8 mouse cellular contexts compared by ENCODE assay signal in the genomic region with DNA sequence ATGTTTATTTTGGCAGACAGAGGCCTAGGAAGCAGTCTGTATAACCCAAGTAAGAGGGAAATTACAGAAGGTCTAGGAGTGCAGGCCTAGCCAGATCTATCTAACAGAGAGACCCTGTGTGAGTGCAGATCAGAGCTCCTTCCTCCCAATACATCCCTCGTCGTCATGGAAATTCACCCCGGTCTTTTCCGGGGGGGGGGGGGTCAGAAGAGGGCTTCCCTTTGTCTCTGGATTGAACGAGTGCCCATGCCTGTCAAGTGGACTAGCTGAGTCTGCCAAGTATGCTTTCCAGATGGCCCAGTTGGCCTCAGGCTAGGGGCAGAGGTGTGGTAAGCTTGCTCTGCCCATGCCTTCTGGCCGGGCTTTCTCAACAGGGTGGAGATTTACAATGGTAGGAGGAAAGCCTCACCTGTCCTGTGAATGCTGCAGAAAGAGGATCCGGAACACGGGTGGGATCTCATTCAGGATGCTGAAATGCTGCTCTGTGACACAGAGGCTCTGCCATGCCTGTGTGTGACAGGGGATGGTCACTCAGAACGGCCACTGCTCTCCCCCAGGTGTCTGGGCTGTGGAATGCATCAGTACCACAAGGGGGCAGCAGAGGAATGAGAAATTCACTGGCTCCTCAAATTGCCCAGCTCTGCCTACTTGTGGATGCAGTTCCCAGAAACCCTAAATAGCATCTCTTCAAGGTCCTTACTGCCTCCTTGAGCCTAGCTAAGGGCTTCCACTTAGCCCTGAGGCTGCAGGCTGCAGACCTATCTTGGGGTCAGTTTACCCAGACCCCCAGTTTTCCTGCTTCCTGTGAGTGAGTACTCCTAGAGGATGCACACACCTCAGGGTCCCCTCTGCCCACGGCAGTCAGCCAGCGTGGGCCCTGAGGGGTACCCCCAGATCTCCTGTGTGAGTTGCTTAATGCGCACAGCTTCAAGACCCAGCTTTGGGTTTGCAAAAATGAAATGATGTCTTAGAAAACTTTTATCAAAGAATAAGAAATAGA. TPM values are rescaled to one million over a fixed set of nuclear protein-coding genes. Genes with fewer than 3 reads are reported as not detected.
DNase-seq lines count a peak whose midpoint lies in the region; ATAC-seq and TF ChIP-seq lines count a peak whose summit lies in the region.

No protein-coding gene starts in this region.

- 26% methylated on average over 12 of the region's 12 CpGs for WGBS in cerebellum, adult 2 months
- 58% methylated on average over 12 of the region's 12 CpGs for WGBS in intestine, postnatal 0 days
- 38% methylated on average over 12 of the region's 12 CpGs for WGBS in midbrain, embryonic 15.5 days
- WGBS in stomach, embryonic 14.5 days = 56% methylated on average over 12 of the region's 12 CpGs

- TF ChIP-seq CTCF in cerebellum, adult 2 months (IDR thresholded peaks at IDR 0.05; ENCODE audit: borderline replicate concordance, insufficient read depth, low read depth, low read length) = peak; percentile 88
- peak; percentile 86 for TF ChIP-seq CTCF in intestine, postnatal 0 days (IDR thresholded peaks at IDR 0.05; ENCODE audit: low read depth)

- H3K9ac ChIP-seq in intestine, postnatal 0 days (ENCODE audit: low read depth, low read length) = no peak overlapping the region
- H3K9ac ChIP-seq in midbrain, embryonic 15.5 days = no peak overlapping the region
- H3K9ac ChIP-seq in stomach, embryonic 14.5 days (replicated peaks; ENCODE audit: low read depth, low read length) = no peak overlapping the region

- H3K27ac ChIP-seq in cerebellum, adult 2 months (ENCODE audit: insufficient read depth, low read length) = no peak overlapping the region
- no peak overlapping the region for H3K27ac ChIP-seq in intestine, postnatal 0 days (ENCODE audit: low read depth, low read length)
- H3K27ac ChIP-seq in midbrain, embryonic 15.5 days = no peak overlapping the region
- H3K27ac ChIP-seq in stomach, embryonic 14.5 days (ENCODE audit: low read length) = no peak overlapping the region

- TF ChIP-seq POLR2A in cerebellum, adult 2 months (IDR thresholded peaks at IDR 0.05; ENCODE audit: borderline replicate concordance, insufficient read depth, low read length) = no peak

- DNase-seq in heart, adult 8-10 months (ENCODE audit: low spot score) = peak; percentile 47
- DNase-seq in heart, adult 11 months = no peak
- DNase-seq in cerebellum, adult 2 months = peak; percentile 65 to 75
- peak; percentile 70 for DNase-seq in left cerebral cortex, postnatal 36 days (ENCODE audit: low spot score in 2 of 2)

- H3K27me3 ChIP-seq in cerebellum, adult 2 months (ENCODE audit: control insufficient read depth, insufficient read depth, low read length) = no peaks in the 10 kb centered on the region
- no peaks in the 10 kb centered on the region; the same call in 1 of the 2 replicates for H3K27me3 ChIP-seq in intestine, postnatal 0 days (replicated peaks; ENCODE audit: control insufficient read depth, insufficient read depth, low read length)
- no peaks in the 10 kb centered on the region for H3K27me3 ChIP-seq in midbrain, embryonic 15.5 days (replicated peaks)
- H3K27me3 ChIP-seq in stomach, embryonic 14.5 days (ENCODE audit: control insufficient read depth, insufficient read depth, low read length) = no peaks in the 10 kb centered on the region

- intact Hi-C loops in left cerebral cortex, postnatal 36 days (cut with DNase I) = no loop called here

- no peak overlapping the region for H3K4me3 ChIP-seq in cerebellum, adult 2 months (replicated peaks; ENCODE audit: insufficient read depth, low read depth, low read length)
- no peak overlapping the region for H3K4me3 ChIP-seq in intestine, postnatal 0 days (ENCODE audit: low read depth, low read length)
- H3K4me3 ChIP-seq in midbrain, embryonic 15.5 days = no peak overlapping the region
- H3K4me3 ChIP-seq in stomach, embryonic 14.5 days (ENCODE audit: low read depth, low read length) = no peak overlapping the region

- H3K36me3 ChIP-seq in intestine, postnatal 0 days (ENCODE audit: control insufficient read depth, insufficient read depth) = no peaks in the 10 kb centered on the region
- H3K36me3 ChIP-seq in midbrain, embryonic 15.5 days (replicated peaks) = no peaks in the 10 kb centered on the region
- H3K36me3 ChIP-seq in stomach, embryonic 14.5 days (ENCODE audit: control insufficient read depth, insufficient read depth, low read length) = no peaks in the 10 kb centered on the region

- H3K4me1 ChIP-seq in cerebellum, adult 2 months (ENCODE audit: control insufficient read depth, insufficient read depth, low read length) = peaks cover 4% of the 10 kb centered on the region; the same call in 1 of the 2 replicates
- no peaks in the 10 kb centered on the region for H3K4me1 ChIP-seq in intestine, postnatal 0 days (replicated peaks; ENCODE audit: control insufficient read depth, insufficient read depth, low read length)
- peaks cover 6% of the 10 kb centered on the region; the same call in 1 of the 2 replicates for H3K4me1 ChIP-seq in midbrain, embryonic 15.5 days
- H3K4me1 ChIP-seq in stomach, embryonic 14.5 days (ENCODE audit: control insufficient read depth, insufficient read depth, low read length) = no peaks in the 10 kb centered on the region

- no peaks in the 10 kb centered on the region for H3K9me3 ChIP-seq in intestine, postnatal 0 days (ENCODE audit: control insufficient read depth)
- no peaks in the 10 kb centered on the region for H3K9me3 ChIP-seq in midbrain, embryonic 15.5 days
- no peaks in the 10 kb centered on the region for H3K9me3 ChIP-seq in stomach, embryonic 14.5 days (ENCODE audit: control insufficient read depth, low read depth, low read length)

- H3K4me2 ChIP-seq in intestine, postnatal 0 days (replicated peaks; ENCODE audit: low read depth) = no peak overlapping the region
- 0 out of 2 replicates have a peak overlapping the region, but pooled peaks have one; percentile 8 for H3K4me2 ChIP-seq in midbrain, embryonic 15.5 days
- no peak overlapping the region for H3K4me2 ChIP-seq in stomach, embryonic 14.5 days (replicated peaks; ENCODE audit: low read depth, low read length)

- peak; percentile 80 for ATAC-seq in frontal cortex, adult (ENCODE audit: low TSS enrichment)
- ATAC-seq in intestine, postnatal 0 days = 0 out of 2 replicates have a peak, but pooled peaks have one; percentile 33
- ATAC-seq in midbrain, embryonic 15.5 days (replicated peaks) = peak; percentile 83
- 0 out of 2 replicates have a peak, but pooled peaks have one; percentile 20 for ATAC-seq in stomach, embryonic 14.5 days (ENCODE audit: insufficient number of reproducible peaks, insufficient read depth, low FRiP score, low read depth)

RNA-seq across cellular contexts. Expression of gene Nkx6-2, which starts 33.5 kb away (rescaled TPM):
- under 1 TPM in 2 of 4 experiments, not detected in 2; 0.19 to 0.34 TPM for total RNA-seq in heart, adult 8-10 months (2022)
- 31.7 and 35.9 TPM in 2 replicates for polyA plus RNA-seq in cerebellum, adult 2 months (2012; rRNA removed)
- polyA plus RNA-seq in intestine, postnatal 0 days (2015; fragmentation: Nextera tagmentation; extraction: Ambion mirVana) = 0.31 and 0.86 TPM in 2 replicates
- total RNA-seq in left cerebral cortex, postnatal 36 days (2021) = 10 to 100 TPM in 1 of 2 experiments, 1 to 10 TPM in 1; 8.5 to 11.3 TPM
- 3.9 and 7.2 TPM in 2 replicates for polyA plus RNA-seq in midbrain, embryonic 15.5 days (2015; fragmentation: Nextera tagmentation; extraction: Ambion mirVana)
- polyA plus RNA-seq in stomach, embryonic 14.5 days (2014; fragmentation: Nextera tagmentation; extraction: Ambion mirVana) = 6.4 and 8.7 TPM in 2 replicates

Comparison
In these comparisons a context has a peak if more than half of its experiments do, and no peak if none do; other contexts are left out.
1. ATAC-seq: peak in every context shown above with its lines; median percentile 83 in midbrain, embryonic 15.5 days; 80 in frontal cortex, adult; 33 in intestine, postnatal 0 days; 20 in stomach, embryonic 14.5 days.